Comparison of ENCODE assay signal across 18 mouse cellular contexts in the genomic region with DNA sequence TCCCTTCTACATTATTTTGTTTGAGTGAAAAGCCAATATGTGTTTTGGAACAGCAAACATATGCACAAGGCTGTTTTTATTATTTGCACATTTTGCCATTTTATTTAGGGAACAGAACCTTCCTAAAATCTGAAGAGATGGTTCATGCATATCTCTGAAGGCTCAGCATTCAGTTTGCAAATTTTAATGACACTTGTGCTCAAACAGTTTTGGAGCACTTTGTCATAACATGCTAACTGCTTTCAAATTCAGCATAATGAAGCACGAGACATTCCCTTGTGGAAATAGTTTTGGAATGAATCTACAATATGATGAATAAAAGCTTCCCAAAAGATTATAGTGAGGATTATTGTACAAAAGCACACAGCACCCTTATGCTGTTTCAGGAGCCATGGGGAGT.
DNase-seq lines count a peak whose midpoint lies in the region; ATAC-seq and TF ChIP-seq lines count a peak whose summit lies in the region.
"Had no signal": no experiment of that assay in that cellular context is flagged by ENCODE, and none has a peak within 500 bp of the region (broad histone marks: within the 10 kb centered on the region; RNA-seq: fewer than 3 reads in every experiment).

No protein-coding gene starts in this region.

- no peak overlapping the region for H3K4me2 ChIP-seq in forebrain, postnatal 0 days (ENCODE audit: low read depth)
- no peak overlapping the region for H3K4me2 ChIP-seq in forebrain, embryonic 12.5 days
- H3K4me2 ChIP-seq: embryonic facial prominence, embryonic 12.5 days; heart, embryonic 12.5 days; hindbrain, embryonic 15.5 days had no signal

- no peak overlapping the region for H3K27ac ChIP-seq in forebrain, postnatal 0 days (ENCODE audit: low read depth, low read length)
- no peak overlapping the region for H3K27ac ChIP-seq in forebrain, embryonic 12.5 days
- H3K27ac ChIP-seq: embryonic facial prominence, embryonic 12.5 days; gastrocnemius, adult 2 months; hindbrain, embryonic 15.5 days had no signal

- H3K9ac ChIP-seq in forebrain, postnatal 0 days: no peak overlapping the region
- no peak overlapping the region for H3K9ac ChIP-seq in forebrain, embryonic 12.5 days
- H3K9ac ChIP-seq: embryonic facial prominence, embryonic 12.5 days; heart, embryonic 12.5 days; hindbrain, embryonic 15.5 days had no signal

- TF ChIP-seq CTCF in forebrain, postnatal 0 days (IDR thresholded peaks at IDR 0.05; ENCODE audit: low read depth): no peak
- no peak for TF ChIP-seq CTCF in brain, embryonic 14.5 days (IDR thresholded peaks at IDR 0.05; ENCODE audit: borderline replicate concordance, extremely low read depth, insufficient read depth, insufficient read length)

- no peaks in the 10 kb centered on the region for H3K9me3 ChIP-seq in forebrain, postnatal 0 days (ENCODE audit: low read length)
- no peaks in the 10 kb centered on the region for H3K9me3 ChIP-seq in forebrain, embryonic 12.5 days
- H3K9me3 ChIP-seq: embryonic facial prominence, embryonic 12.5 days; heart, embryonic 12.5 days; hindbrain, embryonic 15.5 days had no signal

- no peak for TF ChIP-seq POLR2A in brain, embryonic 14.5 days (IDR thresholded peaks at IDR 0.05; ENCODE audit: borderline replicate concordance, extremely low read depth, insufficient read depth, insufficient read length, poor library complexity, severe bottlenecking)

- ATAC-seq in forebrain, postnatal 0 days: peak; percentile 71
- no peak for ATAC-seq in forebrain, embryonic 12.5 days (ENCODE audit: low FRiP score)
- ATAC-seq: intestine, embryonic 16.5 days had no signal

- H3K36me3 ChIP-seq in forebrain, postnatal 0 days (ENCODE audit: insufficient read depth): no peaks in the 10 kb centered on the region
- no peaks in the 10 kb centered on the region for H3K36me3 ChIP-seq in forebrain, embryonic 12.5 days (replicated peaks)
- H3K36me3 ChIP-seq: embryonic facial prominence, embryonic 12.5 days; heart, embryonic 12.5 days; hindbrain, embryonic 15.5 days had no signal

- WGBS in forebrain, postnatal 0 days: 29% methylated on average over 1 of the region's 1 CpGs
- WGBS in forebrain, embryonic 12.5 days: 62% methylated on average over 1 of the region's 1 CpGs

- no peaks in the 10 kb centered on the region for H3K4me1 ChIP-seq in forebrain, postnatal 0 days (ENCODE audit: insufficient read depth)
- no peaks in the 10 kb centered on the region for H3K4me1 ChIP-seq in forebrain, embryonic 12.5 days
- H3K4me1 ChIP-seq: embryonic facial prominence, embryonic 12.5 days; heart, embryonic 12.5 days; hindbrain, embryonic 15.5 days had no signal

- no peaks in the 10 kb centered on the region for H3K27me3 ChIP-seq in forebrain, postnatal 0 days (ENCODE audit: insufficient read depth, low read length)
- no peaks in the 10 kb centered on the region for H3K27me3 ChIP-seq in forebrain, embryonic 12.5 days
- H3K27me3 ChIP-seq: embryonic facial prominence, embryonic 12.5 days; heart, embryonic 12.5 days; hindbrain, embryonic 15.5 days had no signal

- DNase-seq in forebrain, postnatal 0 days: peak; percentile 60
- peak; percentile 2 for DNase-seq in layer of hippocampus, adult 9-11 months
- DNase-seq in layer of hippocampus, postnatal 10 days (ENCODE audit: low spot score in 2 of 2): no peak
- DNase-seq in brain, embryonic 14.5 days (ENCODE audit: low read depth): peak; percentile 40
- DNase-seq in cerebellum, postnatal 10 days: no peak
- no peak for DNase-seq in lung, postnatal 36 days
- DNase-seq: adrenal gland, adult 8-10 months; cerebellum, adult 2 months; cerebellum, postnatal 14 days; embryo, embryonic 11 days; gastrocnemius, adult 2 months; gastrocnemius, postnatal 25 days; kidney, adult 2 months had no signal

- no peak overlapping the region for H3K4me3 ChIP-seq in forebrain, postnatal 0 days (ENCODE audit: low read depth, low read length)
- H3K4me3 ChIP-seq in forebrain, embryonic 12.5 days (replicated peaks): no peak overlapping the region
- H3K4me3 ChIP-seq: embryonic facial prominence, embryonic 12.5 days; gastrocnemius, adult 2 months; heart, embryonic 12.5 days; hindbrain, embryonic 15.5 days had no signal

Comparison
In these comparisons a context has a peak if more than half of its experiments do, and no peak if none do; other contexts are left out.
1. DNase-seq: peak in forebrain, postnatal 0 days (single experiment), layer of hippocampus, adult 9-11 months (single experiment) and brain, embryonic 14.5 days (single experiment); none in layer of hippocampus, postnatal 10 days (0 of 2), cerebellum, postnatal 10 days (0 of 2) and lung, postnatal 36 days (single experiment).